Mouse (Mus musculus): ENCODE measurements around the gene Farsa.

Gene Farsa

DNA sequence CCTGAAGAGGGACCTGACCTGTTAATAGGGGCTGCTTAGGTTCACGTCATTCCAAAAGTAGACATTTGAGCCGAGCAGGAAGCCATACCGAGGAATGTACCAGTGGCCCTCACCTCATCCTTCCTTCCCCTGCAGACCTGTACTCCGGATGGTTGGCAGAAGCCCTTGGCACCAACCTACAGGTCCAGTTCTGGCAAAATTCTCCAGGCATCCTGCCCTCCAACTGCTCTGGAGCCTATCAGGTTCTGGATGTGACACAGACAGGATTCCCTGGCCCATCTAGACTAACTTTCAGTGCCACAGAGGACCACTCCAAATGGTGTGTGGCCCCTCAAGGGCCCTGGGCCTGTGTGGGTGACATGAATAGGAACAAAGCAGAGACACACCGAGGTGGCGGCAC, 53.8 kb downstream of the Farsa start:
- no peak for DNase-seq (ENCODE audit: low spot score in 2 of 2)

DNA sequence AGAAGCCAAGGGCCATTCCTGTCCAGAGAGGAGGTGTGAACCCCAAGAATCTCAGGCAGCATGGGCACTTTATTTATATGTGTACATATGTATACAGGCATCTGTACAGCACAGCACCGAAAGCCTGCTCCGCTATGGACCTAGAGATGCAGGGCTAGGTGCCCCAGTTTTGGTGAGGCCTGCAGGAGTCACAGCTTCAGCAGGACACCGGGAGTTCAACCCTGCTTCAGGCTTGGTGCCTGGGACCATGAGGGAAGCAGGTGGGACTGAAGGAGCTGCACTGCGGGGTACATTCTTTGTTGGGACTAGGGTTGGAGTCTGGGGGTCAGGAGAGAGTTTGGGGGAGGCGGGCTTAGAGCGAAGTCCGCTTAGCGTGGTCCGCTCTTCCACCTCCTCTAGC, 55.1 kb downstream of the Farsa start:
- DNase-seq (ENCODE audit: low spot score in 2 of 2): no peak

DNA sequence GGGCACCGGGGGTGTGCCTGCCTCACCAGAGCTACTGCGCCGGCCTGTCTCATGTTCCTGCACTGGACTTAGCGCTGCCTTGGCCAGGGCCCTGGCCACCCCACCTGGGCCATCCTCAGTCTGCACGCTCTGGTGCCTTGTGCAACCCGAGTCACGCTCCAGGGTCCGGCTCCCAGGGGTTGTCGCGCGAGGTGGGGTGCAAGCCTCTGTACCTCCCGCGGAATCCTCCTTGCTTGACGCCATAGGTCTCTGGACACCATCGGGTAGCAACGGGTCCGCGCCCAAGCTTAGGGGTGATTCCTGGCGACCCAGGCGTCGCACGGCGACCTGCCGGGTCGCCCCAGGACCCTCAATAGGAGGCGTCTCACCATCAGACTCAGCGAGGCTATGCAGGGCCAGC, 55.6 kb downstream of the Farsa start:
- DNase-seq (ENCODE audit: low spot score in 2 of 2): no peak

DNA sequence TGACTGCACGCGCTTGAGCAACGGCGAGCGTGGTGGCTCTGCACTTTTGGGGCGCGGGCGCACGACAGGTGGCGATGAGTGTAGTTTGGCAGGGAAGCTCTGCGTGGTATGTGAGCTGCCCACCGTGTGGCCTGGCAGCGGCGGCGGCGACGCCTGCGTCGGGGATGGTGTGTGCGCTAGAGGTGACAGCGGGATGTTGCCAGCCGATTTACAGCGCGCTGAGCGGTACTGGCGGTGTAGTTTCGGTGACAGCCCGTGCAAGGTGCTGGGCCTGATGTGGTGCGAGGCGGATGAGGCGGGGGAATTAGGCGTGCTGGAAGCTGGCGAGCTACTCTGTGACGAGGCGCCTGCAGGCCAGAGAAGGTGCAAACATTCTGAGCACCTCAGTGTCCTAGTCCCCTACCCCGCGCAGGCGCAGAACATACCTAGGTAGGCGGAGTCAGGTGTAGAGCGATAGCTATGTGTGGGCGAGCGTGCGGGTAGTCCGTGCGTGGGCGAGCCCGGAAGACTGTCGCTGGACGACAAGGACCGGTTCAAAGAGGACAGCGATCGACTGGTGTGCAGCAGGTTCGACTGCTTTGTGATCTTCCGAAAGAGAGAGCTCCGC, 56.2 kb downstream of the Farsa start:
- peak; percentile 80 to 90 for DNase-seq (ENCODE audit: low spot score in 2 of 2)

DNA sequence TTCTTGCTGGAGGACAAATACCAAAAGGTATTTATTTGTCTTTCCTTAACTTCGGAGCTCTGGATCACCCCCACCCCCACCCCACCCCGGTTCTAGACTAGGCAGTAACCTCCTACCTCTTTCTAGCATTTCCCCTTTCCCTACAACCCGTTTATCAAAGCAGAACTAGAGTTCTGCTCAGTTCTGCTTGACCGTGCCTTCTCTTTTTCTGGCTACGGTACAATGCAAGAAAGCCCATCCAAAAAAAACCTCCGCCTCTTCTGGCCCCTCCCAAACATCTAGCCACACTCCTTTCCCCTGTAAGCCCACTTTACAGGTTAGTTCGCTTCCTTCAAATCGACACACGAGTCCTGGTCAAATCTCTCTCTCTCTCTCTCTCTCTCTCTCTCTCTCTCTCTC, 56.7 kb downstream of the Farsa start:
- no peak for DNase-seq (ENCODE audit: low spot score in 2 of 2)

DNA sequence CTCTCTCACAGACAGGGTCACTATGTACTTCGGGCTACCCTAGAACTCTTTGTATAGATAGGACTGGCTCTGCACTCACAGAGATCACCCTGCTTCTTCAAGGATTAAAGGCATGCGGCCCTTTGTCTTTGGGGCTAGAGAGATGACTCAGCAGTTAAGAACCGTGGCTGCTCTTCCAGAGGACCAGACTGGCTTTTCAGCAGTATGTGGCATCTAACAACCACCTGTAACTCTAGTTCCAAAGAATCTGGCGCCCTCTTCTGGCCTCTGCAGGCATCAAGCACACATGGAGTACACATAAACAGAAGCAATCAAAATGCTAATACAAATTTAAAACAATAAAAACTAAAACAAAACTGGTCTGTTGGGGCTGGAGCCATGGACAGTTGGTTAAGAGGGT, 57.2 kb downstream of the Farsa start:
- peak; percentile 49 to 80 for DNase-seq (ENCODE audit: low spot score in 2 of 2)

DNA sequence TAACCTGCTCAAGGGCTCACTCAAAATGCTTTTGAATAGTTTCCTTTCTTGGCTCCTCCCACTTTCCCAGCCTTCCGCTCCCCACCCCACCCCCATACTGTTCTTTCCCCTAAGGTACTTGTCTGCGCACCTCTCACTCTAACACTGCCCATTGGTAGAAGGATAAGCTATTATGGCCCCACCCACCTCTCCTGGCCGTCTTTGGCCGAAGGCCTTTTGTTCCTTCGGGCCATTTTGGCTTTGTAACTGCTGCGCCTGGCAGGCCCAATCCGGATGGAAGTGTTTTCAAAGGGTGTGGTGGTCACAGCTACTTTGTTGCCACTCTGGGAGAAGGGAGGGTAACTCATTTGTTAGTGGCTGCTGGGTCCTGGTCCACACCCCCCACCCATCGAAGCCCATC, 58.5 kb downstream of the Farsa start:
- DNase-seq (ENCODE audit: low spot score in 2 of 2): no peak

DNA sequence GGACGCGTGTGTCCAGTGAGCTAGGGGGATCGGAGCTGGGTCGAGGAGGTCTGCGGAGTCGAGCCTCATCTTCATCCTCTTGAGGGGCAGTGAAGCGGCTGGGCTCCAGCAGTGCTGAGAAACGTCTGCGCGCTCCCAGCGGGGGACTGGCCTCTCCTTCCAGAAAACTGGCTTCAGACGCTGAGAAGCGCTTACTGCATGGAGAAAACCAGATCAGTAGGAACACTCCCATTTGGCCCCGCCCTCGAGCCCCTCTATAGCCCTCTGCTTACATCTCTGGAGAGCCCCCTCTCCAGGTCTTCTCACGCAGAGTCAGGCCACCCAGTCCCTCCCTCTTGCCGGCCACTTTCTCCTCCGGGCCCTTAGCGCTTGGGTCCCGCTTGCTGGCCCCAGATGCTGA, 61.0 kb downstream of the Farsa start:
- DNase-seq (ENCODE audit: low spot score in 2 of 2): no peak

DNA sequence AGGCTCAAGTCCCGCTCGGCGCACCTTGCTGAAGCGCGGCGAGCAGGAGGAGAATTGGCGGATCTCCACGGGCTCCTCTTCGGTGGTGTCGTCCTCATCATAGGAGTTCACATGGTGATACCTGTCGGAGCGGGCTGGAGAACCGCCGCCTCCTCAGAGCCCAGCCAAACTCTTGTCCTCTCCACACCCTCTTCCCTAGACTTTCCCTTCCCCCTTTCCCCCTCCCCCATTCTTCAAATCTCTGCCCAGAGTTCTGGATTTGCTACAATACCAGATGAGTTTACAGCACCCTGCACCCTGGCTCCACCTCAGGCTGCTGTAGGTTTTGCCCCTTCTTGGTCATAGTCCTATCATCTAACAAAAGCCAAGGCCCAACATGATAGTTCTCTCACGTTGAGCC, 61.9 kb downstream of the Farsa start:
- DNase-seq (ENCODE audit: low spot score in 2 of 2): no peak

All from spleen, postnatal 10 days (tissue).